Mouse (Mus musculus) ovary, adult 18-20 months (tissue): Measurements from ENCODE around the gene Pip4k2a.

Source experiments
- DNase-seq: peaks from one replicate; pipeline ENCODE4 v3.0.0; 2022; ENCODE audit warnings: low spot score, mixed read lengths

Gene Pip4k2a

GRCm38 (mm10) chr2:18923098-18923649 lies 74.8 kb downstream of the Pip4k2a start:
- no peak for DNase-seq

GRCm38 (mm10) chr2:18921570-18922180 lies 76.3 kb downstream of the Pip4k2a start:
- DNase-seq, result no peak

- no peak for DNase-seq
Measured at GRCm38 (mm10) chr2:18920461-18920877, 77.5 kb downstream of the Pip4k2a start.

DNA sequence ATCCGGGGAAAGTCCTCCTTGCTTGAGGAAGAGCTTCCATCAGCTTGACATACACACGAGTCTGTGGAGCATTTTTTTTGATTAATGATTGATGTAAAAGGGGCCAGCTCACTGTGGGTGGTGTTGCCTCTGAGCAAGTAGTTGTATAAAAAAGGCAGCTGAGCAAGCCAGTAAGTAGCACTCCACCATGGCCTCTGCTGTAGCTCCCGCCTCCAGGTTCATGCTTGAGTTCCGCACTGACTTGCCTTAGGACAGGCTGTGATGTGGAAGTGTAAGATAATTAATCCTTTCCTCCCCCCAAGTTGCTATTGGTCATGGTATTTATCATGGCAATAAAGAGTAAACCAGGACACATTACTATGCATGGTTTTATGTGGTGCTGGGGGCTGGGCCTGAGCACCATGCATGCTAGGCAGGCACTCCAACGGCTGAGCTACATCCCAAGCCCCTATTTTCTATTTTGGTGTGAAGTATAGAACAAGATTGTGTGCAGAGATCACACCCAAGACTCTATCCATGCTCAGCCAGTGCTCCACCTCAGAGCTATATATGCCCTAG lies 78.0 kb downstream of the Pip4k2a start:
- no peak for DNase-seq

DNA sequence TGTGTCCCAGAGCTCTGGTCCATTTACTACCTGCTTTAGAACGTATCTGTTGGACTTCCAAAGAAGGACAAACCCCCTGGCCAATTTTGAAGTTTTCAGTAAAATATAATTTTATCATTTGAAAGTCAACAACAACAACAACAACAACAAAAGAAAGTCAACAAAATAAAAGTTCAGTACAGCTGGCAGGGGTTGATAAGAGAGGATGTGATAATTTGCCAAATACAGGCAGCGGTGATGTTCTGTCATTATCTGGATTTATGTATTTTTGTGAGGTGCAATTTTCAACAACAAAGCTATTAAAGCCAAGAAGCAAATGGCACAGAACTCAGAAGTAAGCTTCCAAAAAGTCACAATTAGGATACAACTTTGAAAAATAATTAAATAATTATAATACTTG lies 80.1 kb downstream of the Pip4k2a start:
- no peak for DNase-seq

DNA sequence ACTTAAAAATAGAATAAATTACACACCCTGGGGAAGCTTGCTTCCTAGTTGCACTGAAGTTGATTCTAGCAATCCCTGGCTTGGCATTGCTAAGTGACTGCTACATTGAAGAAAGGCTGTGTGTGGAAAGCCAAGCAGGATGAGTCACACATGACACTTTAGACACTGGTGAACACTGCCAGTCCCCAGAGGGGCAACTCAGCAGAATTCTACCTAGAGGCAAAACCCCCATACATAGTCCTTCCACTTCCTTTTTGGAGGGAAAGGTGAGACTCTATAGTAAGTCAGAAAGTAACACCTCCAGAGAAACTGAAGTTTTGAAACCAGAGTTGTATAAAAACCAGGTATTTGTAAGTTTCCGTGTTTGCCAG lies 80.6 kb downstream of the Pip4k2a start:
- no peak for DNase-seq

GRCm38 (mm10) chr2:18916615-18917379 lies 81.1 kb downstream of the Pip4k2a start:
- DNase-seq, result no peak

DNA sequence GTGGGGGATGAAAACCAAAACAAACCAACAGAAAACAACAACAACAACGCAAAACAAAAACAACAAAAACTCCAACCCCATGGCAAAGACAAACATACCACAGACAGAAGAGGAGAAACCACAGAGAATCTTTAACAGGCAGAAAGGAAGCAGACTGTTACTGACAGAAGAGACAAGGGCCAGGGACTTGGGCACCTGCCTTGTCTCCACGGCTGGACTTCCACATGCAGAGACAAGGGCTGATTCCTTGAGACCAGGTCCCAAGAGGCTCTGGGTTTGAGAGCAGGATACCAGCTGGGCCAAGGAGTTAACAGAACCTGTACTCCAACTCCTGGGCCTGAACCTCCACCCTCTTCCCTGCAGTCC lies 81.9 kb downstream of the Pip4k2a start:
- DNase-seq, result no peak

DNA sequence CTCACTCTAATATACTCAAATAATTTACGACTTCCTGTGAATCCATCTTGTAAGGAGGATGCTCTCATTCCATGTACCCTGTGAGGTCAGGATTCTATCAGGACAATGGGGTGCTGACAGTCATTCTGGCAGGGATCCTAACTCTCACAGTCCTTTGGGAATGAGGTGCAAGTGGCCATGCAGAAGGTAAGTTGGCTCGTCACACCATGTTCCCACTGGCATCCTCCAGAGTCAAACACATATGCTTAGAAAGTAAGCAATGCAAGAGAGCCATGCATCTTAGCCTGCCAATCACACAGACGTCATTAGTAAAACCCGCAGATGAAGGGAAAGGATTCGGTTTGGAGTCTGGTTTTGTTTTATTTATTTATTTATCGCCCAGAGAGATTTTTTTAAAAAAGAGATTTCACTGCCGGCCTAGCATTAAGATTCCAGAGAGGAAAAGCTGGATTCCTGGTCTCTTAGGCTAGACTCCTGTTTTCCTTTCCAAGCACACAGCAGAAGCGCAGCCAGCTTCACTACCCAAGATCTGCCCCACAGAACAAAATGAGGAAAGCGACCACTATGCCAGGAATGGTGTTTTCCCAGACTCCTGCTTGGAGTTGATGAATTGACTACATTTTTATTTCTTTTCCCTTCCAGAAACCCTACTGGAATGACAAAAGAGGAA lies 82.4 kb downstream of the Pip4k2a start:
- DNase-seq, result no peak

DNA sequence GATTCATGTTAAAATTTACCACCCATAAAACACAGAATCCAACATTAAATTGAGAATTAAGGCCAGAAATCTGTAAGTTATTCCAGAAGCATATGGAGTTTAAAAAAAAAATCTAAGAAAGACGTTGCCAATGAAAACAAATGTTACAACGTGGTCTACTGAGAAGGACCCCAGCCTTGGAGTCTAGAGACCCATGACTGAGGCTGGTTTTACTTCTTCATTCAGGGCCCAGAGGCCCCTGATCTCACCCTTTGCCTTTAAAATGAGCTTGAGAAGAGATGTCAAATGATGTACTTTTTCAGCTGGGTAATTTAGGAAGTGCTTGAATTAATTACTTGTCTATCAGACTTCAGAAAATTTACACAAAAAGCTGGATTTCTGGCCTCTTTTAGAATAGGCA lies 83.2 kb downstream of the Pip4k2a start:
- DNase-seq, result no peak

- no peak for DNase-seq
Measured at GRCm38 (mm10) chr2:18913642-18914041, 84.3 kb downstream of the Pip4k2a start.

- DNase-seq, result no peak
Measured at GRCm38 (mm10) chr2:18911251-18911934, 86.5 kb downstream of the Pip4k2a start.

- DNase-seq, result no peak
Measured at GRCm38 (mm10) chr2:18910209-18910608, 87.7 kb downstream of the Pip4k2a start.

DNA sequence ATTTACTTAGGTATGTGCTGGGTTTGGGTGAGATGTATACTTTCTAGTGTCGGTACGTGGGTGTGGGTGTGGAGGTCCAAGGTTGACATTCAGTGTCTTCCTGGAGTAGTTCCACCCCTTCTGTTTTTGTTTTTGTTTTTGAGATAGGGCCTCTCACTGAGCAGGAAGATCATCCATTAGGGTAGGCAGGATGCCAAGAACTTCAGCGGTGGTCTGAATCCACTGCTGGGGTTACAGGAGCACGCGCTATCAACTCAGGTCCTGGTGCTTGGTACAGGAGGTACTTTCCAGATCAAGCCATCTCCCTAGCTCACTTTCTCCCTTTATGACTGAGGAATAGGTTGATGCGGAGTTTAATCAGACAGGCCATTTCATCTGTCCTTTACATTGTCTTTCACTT lies 88.2 kb downstream of the Pip4k2a start:
- no peak for DNase-seq

- DNase-seq, result no peak
Measured at GRCm38 (mm10) chr2:18907269-18907668, 90.7 kb downstream of the Pip4k2a start.

DNA sequence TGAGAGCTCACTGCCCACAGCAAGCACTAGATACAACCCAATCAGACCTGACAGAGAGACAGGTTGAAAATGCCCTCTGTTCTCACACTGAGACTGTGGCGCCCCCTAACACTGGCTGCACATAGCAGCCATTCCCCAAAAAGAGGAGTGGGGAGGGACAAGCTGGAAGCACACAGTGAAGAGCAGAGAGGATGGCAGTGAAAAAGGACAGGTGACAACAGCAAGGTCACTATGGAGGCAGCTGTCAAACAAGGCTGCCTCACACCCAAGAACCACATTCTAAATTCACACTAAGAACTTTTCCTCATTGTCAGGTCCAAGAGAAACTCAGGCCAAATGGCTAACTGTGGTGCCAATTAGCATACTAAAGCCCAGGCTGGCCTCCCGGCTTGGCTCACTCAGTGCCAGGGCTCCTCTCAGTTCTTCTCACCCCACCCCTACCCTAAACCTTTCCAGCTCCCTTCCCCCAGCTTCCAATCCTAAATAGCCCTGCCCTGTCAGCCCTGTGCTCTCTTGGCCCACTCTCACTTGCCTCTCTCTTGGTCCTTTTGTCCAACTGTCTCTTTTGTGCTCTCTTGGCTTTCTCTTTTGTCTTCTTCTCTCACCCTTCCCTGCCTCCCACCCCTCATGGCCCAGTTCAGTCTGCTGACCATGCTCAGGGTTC lies 91.4 kb downstream of the Pip4k2a start:
- no peak for DNase-seq

DNA sequence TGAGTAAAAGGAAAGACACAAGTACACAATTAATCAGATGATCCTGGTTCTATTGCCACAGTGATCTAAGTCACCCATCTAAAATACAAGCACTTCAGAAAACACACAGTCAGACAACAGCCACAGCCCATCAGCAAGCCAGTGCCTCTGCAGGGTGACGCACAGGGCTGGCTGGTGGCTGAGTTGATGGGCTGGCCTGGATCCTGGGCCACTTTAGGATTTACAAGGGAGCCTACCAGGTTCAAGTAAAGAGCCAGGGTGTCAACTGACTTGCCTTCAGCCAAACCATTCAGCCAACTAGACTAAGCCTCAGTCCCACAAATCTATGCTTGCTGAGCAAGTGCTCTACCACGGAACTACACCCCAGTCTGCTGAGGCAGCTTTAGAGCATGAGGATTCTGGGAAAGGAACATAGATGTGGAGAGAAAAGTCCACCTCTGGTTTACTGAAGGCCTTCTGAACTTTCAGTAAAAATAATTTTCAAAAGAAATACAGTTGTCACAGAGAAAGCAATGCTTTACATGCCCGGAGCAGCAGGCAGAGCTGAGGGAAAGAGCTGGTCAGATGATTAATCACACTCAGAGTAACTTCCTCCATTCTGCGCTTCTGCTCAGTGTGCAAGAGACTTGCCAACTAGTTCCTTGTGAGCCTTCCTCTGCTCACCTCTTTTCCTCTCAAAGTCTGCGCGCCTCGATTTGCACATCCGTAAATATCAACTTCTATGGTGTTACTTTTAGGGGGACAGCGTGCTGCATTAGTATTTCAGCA lies 94.4 kb downstream of the Pip4k2a start:
- DNase-seq, result no peak

DNA sequence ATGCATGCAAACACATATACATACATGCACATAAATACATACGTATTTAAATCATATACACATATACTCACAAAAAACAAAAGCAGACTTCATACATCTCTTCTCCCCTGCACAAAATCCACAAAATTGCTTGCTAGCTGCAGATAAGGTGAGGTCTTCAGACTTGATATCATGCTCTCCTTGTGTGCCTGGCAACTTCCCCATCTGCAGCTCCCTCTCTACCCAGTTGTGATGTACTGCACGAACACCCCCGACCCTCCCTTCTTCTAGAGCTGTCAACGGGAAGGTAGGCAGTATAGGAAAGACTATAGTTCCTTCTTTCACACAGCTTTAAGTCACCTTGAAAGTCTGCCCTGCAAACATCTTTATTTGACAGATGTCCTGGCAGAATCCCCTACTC lies 96.8 kb downstream of the Pip4k2a start:
- DNase-seq, result no peak

DNA sequence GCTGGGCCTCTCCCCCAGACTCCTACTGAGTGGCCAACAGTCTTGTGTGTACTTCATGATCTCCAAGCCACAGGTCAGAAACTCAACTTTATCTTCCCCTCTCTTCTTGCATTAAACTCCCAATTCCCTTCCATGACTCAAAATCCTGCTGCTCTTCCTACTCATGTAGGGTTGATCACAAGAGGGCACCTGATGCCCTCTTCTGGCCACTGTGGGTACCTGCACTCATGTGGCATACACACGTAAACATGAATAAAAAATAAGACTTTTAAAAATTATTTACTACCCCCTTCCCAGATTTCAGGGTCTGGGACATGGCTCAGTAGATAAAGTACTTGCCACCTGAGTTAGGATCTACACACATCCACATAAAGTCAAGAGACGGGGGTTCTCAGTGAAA lies 97.3 kb downstream of the Pip4k2a start:
- no peak for DNase-seq

GRCm38 (mm10) chr2:18897742-18898256 lies 100.1 kb downstream of the Pip4k2a start:
- DNase-seq, result no peak

- DNase-seq, result no peak
Measured at GRCm38 (mm10) chr2:18896015-18896414, 101.9 kb downstream of the Pip4k2a start.
